Mouse (Mus musculus): Measurements from ENCODE around the gene Armc8. TPM values are rescaled to one million over a fixed set of nuclear protein-coding genes. Genes with fewer than 3 reads are reported as not detected.
A peak's percentile ranks its signal among the peaks of the same experiment; 100 is the strongest.

Gene Armc8
- polyA plus RNA-seq, 1 experiment from 2014 or later: 22.5 TPM

- no peaks in the 10 kb centered on the region for H3K9me3 ChIP-seq
Measured at GRCm38 (mm10) chr9:99470347-99471092, 98.2 kb downstream of the Armc8 start.

DNA sequence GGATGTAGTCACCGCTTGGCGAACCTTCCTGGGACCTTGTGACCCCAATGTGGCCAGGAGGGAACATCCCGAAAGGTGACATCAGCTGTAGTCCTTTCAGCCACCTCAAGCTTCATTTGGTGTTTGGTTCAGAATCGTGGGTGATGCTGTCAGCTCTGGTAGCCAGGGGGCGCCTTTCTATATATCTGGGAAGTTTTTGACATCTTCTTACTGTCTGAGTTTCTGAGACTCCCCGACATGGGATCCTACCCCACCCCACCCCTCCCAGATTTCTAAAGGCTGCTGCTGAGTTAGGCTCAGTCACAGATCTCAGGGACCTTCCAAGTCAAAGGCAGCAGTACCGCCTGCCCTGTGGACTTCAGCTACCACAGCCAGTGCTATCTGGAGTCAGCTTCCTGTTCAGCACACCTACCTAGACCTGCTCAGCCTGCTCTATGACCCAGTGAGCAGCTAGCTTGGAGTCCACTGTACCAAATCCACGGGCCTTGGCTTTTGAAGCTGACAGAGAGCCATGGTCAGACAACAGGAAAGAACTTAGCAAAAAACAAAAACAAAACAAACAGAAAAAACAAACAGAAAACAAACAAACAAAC is 98.9 kb downstream of the Armc8 start:
- Histone ChIP-seq H3K4me3 (replicated peaks) (no peak overlapping the region), H3K4me1 (replicated peaks) (peaks cover 7% of the 10 kb centered on the region), H3K9me3 (no peaks in the 10 kb centered on the region), H3K27me3 (no peaks in the 10 kb centered on the region), H3K9ac (replicated peaks) (no peak overlapping the region), H3K27ac (no peak overlapping the region), H3K36me3 (peaks cover 3% of the 10 kb centered on the region; the same call in 1 of the 2 replicates), H3K4me2 (no peak overlapping the region)
- no peak for ATAC-seq (ENCODE audit: insufficient number of reproducible peaks, insufficient read depth, low FRiP score, low TSS enrichment, low read depth)
- 65% methylated on average over 8 of the region's 8 CpGs for WGBS

More at GRCm38 (mm10) chr9:99470347-99471092, 98.2 kb downstream of the Armc8 start:
- Histone ChIP-seq H3K27me3 (no peaks in the 10 kb centered on the region), H3K36me3 (peaks cover 11% of the 10 kb centered on the region), H3K4me1 (replicated peaks) (peaks cover 7% of the 10 kb centered on the region), H3K9ac (replicated peaks) (no peak overlapping the region), H3K4me2 (no peak overlapping the region), H3K4me3 (replicated peaks) (no peak overlapping the region), H3K27ac (no peak overlapping the region)
- 63% methylated on average over 16 of the region's 16 CpGs for WGBS
- ATAC-seq (ENCODE audit: insufficient number of reproducible peaks, insufficient read depth, low FRiP score, low TSS enrichment, low read depth): no peak

DNA sequence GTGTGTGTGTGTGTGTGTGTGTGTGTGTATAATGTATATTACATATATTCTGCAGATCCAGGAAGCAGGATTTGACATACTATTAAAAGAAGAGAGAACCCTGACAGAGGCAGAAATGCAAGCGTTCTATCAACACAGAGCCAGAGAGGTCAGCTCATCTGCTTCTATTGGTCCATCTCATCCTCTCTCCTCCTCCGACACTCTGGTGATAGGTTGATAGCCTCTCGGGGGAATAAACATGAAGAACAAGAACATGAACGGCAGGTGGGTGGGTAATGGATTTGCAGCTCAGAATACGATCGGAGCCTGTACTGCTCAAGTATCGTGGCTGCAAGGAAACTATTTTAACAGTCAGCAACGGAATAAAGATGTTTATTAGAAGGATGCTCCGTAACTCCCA is 100.1 kb downstream of the Armc8 start:
- Histone ChIP-seq H3K27ac (no peak overlapping the region), H3K4me2 (no peak overlapping the region), H3K27me3 (no peaks in the 10 kb centered on the region), H3K4me3 (replicated peaks) (no peak overlapping the region), H3K36me3 (no peaks in the 10 kb centered on the region), H3K9ac (replicated peaks) (no peak overlapping the region), H3K9me3 (no peaks in the 10 kb centered on the region), H3K4me1 (replicated peaks) (peaks cover 7% of the 10 kb centered on the region)
- no peak for ATAC-seq (ENCODE audit: insufficient number of reproducible peaks, insufficient read depth, low FRiP score, low TSS enrichment, low read depth)
- WGBS: 80% methylated on average over 9 of the region's 9 CpGs

DNA sequence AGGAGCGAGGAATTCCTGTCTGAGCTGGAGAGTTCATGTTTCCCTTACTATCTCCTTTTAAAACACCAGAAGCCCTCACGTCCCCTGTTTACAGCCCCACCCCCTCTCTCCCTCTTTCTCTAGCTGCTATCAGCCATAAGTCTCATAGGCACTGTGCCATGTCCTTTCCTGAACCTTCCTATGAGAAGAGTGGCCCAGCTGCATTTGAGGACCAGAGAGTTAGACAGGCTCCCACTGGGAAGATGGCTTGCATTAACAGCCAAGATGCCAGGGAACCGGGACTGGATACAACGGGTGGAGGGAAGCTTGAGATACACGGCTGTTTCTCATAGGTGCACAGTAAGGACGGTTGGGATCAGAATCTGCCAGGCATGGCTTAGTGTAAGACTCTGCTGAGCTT is 103.8 kb downstream of the Armc8 start:
- no peak overlapping the region for H3K4me2 ChIP-seq
- no peaks in the 10 kb centered on the region for H3K36me3 ChIP-seq
- ATAC-seq (ENCODE audit: insufficient number of reproducible peaks, insufficient read depth, low FRiP score, low TSS enrichment, low read depth): no peak
- H3K9me3 ChIP-seq: no peaks in the 10 kb centered on the region
- H3K27me3 ChIP-seq: no peaks in the 10 kb centered on the region; the same call in 1 of the 2 replicates
- 82% methylated on average over 6 of the region's 6 CpGs for WGBS
- H3K9ac ChIP-seq (replicated peaks): no peak overlapping the region
- no peak overlapping the region for H3K4me3 ChIP-seq (replicated peaks)
- no peak overlapping the region for H3K27ac ChIP-seq
- H3K4me1 ChIP-seq (replicated peaks): no peaks in the 10 kb centered on the region

DNA sequence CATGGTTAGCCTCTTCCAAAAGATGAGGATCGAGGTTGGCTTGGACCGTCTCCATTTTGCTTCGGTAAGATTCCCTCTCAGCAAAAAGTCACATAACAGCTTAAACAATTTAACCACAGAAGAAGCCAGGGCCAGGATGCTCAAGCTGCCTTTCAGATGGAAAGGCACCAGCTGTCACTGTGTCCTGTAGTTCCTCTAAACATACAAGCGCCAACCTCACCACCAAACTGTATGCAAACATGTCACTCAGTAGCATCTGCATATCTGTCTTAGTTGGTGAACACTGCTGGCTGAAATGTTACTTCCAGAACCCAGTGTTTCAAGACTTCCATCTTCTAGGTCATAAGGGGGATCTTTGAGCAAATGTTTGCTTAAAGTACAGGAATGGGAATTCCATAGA is 109.0 kb downstream of the Armc8 start:
- H3K4me1 ChIP-seq (replicated peaks): no peaks in the 10 kb centered on the region
- no peak overlapping the region for H3K27ac ChIP-seq
- no peaks in the 10 kb centered on the region; the same call in 1 of the 2 replicates for H3K27me3 ChIP-seq
- no peak overlapping the region for H3K4me3 ChIP-seq (replicated peaks)
- H3K9ac ChIP-seq (replicated peaks): no peak overlapping the region
- no peak for ATAC-seq (ENCODE audit: insufficient number of reproducible peaks, insufficient read depth, low FRiP score, low TSS enrichment, low read depth)
- no peaks in the 10 kb centered on the region for H3K9me3 ChIP-seq
- no peak overlapping the region for H3K4me2 ChIP-seq
- H3K36me3 ChIP-seq: no peaks in the 10 kb centered on the region
- WGBS: 94% methylated on average over 4 of the region's 4 CpGs

DNA sequence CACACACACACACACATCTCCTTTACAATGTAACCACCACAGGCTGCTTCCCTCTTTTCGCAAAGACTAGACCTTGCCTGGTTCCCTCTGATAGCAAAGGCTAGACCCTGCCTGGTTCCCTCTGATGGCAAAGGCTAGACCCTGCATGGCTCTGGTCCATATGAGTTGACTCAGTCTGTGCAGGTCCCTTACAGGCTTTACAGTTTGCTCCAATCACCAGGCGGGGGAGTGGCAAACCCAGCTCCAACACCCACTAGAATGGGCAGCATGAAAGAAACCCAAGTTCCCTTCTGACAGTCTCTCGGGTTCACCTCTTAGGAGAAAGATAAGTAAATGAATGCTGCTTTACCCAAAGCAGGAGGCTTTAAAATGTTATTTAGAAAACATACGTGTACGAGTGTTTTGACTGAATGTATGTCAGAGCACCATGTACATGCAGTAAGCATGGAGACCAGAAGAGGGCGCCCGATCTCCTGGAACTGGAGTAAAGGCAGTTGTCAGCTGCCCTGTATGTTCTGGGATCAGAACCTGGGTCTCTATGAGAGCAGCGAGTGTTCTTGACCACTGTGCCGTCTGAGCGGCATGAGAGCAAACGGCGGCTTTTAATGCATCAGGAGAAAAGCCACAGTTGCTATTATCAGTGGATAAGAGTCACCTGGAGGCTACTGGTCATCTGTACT is 110.0 kb downstream of the Armc8 start:
- H3K4me3 ChIP-seq (replicated peaks): no peak overlapping the region
- WGBS: 37% methylated on average over 12 of the region's 12 CpGs
- no peak overlapping the region for H3K27ac ChIP-seq
- no peaks in the 10 kb centered on the region for H3K36me3 ChIP-seq
- H3K9ac ChIP-seq (replicated peaks): no peak overlapping the region
- H3K4me1 ChIP-seq (replicated peaks): no peaks in the 10 kb centered on the region
- no peak for ATAC-seq (ENCODE audit: insufficient number of reproducible peaks, insufficient read depth, low FRiP score, low TSS enrichment, low read depth)
- H3K9me3 ChIP-seq: no peaks in the 10 kb centered on the region
- no peak overlapping the region for H3K4me2 ChIP-seq
- H3K27me3 ChIP-seq: no peaks in the 10 kb centered on the region; the same call in 1 of the 2 replicates

DNA sequence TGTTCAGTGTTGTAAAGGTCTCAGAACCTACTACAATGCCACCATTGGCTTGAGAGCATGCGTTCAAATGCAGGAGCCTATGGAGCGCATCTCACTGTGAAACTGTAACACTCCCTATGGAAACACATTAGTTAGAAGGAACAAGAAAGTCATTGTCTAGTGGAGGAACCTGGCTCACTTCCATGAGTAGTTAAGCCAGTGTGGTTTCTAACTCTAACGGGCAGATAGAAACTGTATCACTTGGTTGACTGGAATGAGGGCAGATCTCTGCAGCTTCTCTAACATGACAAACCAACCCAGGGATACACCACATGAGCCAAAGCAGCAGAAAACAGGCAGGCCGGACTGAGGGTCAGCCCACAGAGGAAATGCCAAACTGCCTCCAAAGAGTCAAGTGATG is 114.5 kb downstream of the Armc8 start:
- Histone ChIP-seq H3K4me3 (replicated peaks) (no peak overlapping the region), H3K4me2 (no peak overlapping the region), H3K4me1 (replicated peaks) (peaks cover 6% of the 10 kb centered on the region; the same call in 1 of the 2 replicates), H3K36me3 (no peaks in the 10 kb centered on the region), H3K9me3 (no peaks in the 10 kb centered on the region), H3K27ac (no peak overlapping the region), H3K27me3 (peaks cover 18% of the 10 kb centered on the region), H3K9ac (replicated peaks) (no peak overlapping the region)
- WGBS: 78% methylated on average over 4 of the region's 4 CpGs
- no peak for ATAC-seq (ENCODE audit: insufficient number of reproducible peaks, insufficient read depth, low FRiP score, low TSS enrichment, low read depth)

DNA sequence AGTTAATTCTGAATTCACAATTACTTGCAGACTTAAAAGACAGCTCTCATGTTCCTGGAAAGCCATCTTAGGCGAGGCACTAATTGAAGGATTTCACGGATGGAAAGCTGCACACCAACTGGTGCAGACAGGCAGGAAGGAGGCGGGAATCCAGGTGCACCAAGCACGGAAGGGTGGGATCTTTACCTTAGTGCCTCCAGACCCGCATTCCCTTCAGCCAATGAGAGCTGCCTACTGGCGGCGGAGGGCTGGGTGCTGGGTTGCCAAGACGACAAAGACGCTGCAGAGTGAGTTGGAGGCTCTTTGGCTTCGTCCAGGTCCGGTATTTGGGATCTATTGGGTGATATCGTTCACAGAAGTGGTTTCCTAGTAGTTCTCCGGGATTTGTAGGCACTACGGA is 117.5 kb downstream of the Armc8 start, which contains the start of gene Nme9:
TSS of gene Nme9 (plus strand) at position 315 of the 400 bp plus-strand sequence.
- Histone ChIP-seq H3K4me2 (peak within 1 kb of the TSS; percentile 42), H3K4me1 (replicated peaks) (peaks cover 6% of the 10 kb centered on the region; the same call in 1 of the 2 replicates), H3K27ac (no peak within 1 kb of the TSS), H3K27me3 (peaks cover 18% of the 10 kb centered on the region), H3K36me3 (no peaks in the 10 kb centered on the region), H3K9me3 (no peaks in the 10 kb centered on the region), H3K4me3 (replicated peaks) (no peak within 1 kb of the TSS), H3K9ac (replicated peaks) (no peak within 1 kb of the TSS)
- 0 out of 2 replicates have a peak, but pooled peaks have one; percentile 39 for ATAC-seq (ENCODE audit: insufficient number of reproducible peaks, insufficient read depth, low FRiP score, low TSS enrichment, low read depth)
- 9% methylated on average over 14 of the region's 14 CpGs for WGBS

- Histone ChIP-seq H3K9ac (replicated peaks) (no peak overlapping the region), H3K9me3 (no peaks in the 10 kb centered on the region), H3K4me3 (replicated peaks) (no peak overlapping the region), H3K27ac (no peak overlapping the region), H3K4me2 (no peak overlapping the region), H3K36me3 (no peaks in the 10 kb centered on the region), H3K4me1 (replicated peaks) (peaks cover 6% of the 10 kb centered on the region; the same call in 1 of the 2 replicates), H3K27me3 (peaks cover 18% of the 10 kb centered on the region)
- WGBS: 43% methylated on average over 9 of the region's 9 CpGs
- ATAC-seq (ENCODE audit: insufficient number of reproducible peaks, insufficient read depth, low FRiP score, low TSS enrichment, low read depth): no peak
Measured at GRCm38 (mm10) chr9:99449886-99450647, 118.6 kb downstream of the Armc8 start.

GRCm38 (mm10) chr9:99447323-99447722 is 121.4 kb downstream of the Armc8 start:
- Histone ChIP-seq H3K27ac (no peak overlapping the region), H3K9me3 (no peaks in the 10 kb centered on the region), H3K4me1 (replicated peaks) (peaks cover 6% of the 10 kb centered on the region; the same call in 1 of the 2 replicates), H3K4me2 (no peak overlapping the region), H3K4me3 (replicated peaks) (no peak overlapping the region), H3K27me3 (peaks cover 12% of the 10 kb centered on the region), H3K9ac (replicated peaks) (no peak overlapping the region), H3K36me3 (no peaks in the 10 kb centered on the region)
- no peak for ATAC-seq (ENCODE audit: insufficient number of reproducible peaks, insufficient read depth, low FRiP score, low TSS enrichment, low read depth)
- 77% methylated on average over 3 of the region's 3 CpGs for WGBS

- Histone ChIP-seq H3K4me1 (replicated peaks) (peaks cover 2% of the 10 kb centered on the region; the same call in 1 of the 2 replicates), H3K36me3 (no peaks in the 10 kb centered on the region), H3K4me2 (no peak overlapping the region), H3K9ac (replicated peaks) (no peak overlapping the region), H3K9me3 (no peaks in the 10 kb centered on the region), H3K4me3 (replicated peaks) (no peak overlapping the region), H3K27me3 (peaks cover 7% of the 10 kb centered on the region), H3K27ac (no peak overlapping the region)
- no peak for ATAC-seq (ENCODE audit: insufficient number of reproducible peaks, insufficient read depth, low FRiP score, low TSS enrichment, low read depth)
Measured at GRCm38 (mm10) chr9:99446259-99446658, 122.4 kb downstream of the Armc8 start.

Data from limb, embryonic 12.5 days (tissue).